Mouse (Mus musculus) regulatory T cell (primary cell): Measurements from ENCODE around the gene Cd2.

Experiments
- in situ Hi-C: fragments of 300-600 bp; cut with MboI, MseI; formaldehyde crosslinking; loops from one replicate; pipeline ENCODE4 v1.15.1; 2025; ENCODE audit warnings: high pct_unique_total_duplicates

Cd2 gene

GRCm38 (mm10) chr3:101287911-101288311, at the start of gene Cd2:
Gene Cd2, minus strand, starts transcription at chr3:101287939.
- in situ Hi-C loops = no loop called here

GRCm38 (mm10) chr3:101328617-101329016, 40.9 kb upstream of the Cd2 start:
- in situ Hi-C loops = no loop called here

GRCm38 (mm10) chr3:101327248-101327647, 39.5 kb upstream of the Cd2 start:
- in situ Hi-C loops = no loop called here

DNA sequence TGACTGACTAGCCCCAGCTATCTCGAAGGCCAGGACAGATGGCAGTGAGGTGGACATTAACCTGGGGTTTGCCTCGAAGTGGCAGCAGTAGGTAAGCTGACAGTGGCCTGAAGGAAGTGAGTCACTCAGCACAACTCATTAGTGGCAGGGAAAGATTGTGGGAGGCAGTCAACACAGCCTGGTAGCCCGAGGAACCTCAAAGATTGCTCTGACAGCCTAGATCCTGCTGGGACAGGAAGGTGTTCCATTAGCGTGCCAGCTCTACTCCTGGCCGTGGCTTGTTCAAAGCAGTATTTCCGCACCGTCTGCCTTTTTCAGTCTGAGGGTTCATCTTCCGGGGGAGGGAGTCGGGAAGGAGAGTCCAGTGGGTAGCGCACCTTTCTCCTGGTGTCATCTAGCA, 34.7 kb upstream of the Cd2 start:
- in situ Hi-C loops = no loop called here

- in situ Hi-C loops = no loop called here
Measured at GRCm38 (mm10) chr3:101320874-101321273, 33.1 kb upstream of the Cd2 start.

- in situ Hi-C loops = loop anchor here (5.0 kb wide), 1 partner anchor 139 kb away; no protein-coding TSS in a partner anchor
Measured at GRCm38 (mm10) chr3:101318516-101319170, 30.9 kb upstream of the Cd2 start.

DNA sequence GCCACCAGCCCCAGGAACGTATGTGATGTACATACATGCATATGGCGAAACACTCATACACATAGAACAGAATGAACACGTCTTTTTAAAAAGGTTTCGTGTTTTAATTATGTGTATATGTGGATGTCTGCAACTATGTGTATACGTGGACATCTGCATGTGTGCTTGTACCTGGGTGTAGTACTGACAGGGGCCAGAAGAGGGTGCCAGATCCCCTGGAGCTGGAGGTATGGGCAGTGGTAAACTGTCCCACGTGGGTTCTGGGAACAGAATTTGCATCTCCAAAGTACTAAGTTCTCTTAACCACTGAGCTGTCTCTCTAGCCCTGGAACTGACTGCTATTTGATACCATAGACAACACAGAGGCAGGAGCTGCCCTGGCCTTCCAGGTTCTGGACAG, 30.4 kb upstream of the Cd2 start:
- in situ Hi-C loops = loop anchor here (5.0 kb wide), 1 partner anchor 139 kb away; no protein-coding TSS in a partner anchor

GRCm38 (mm10) chr3:101314954-101315353, 27.2 kb upstream of the Cd2 start:
- in situ Hi-C loops = loop anchor here (5.0 kb wide), 1 partner anchor 142 kb away; no protein-coding TSS in a partner anchor

GRCm38 (mm10) chr3:101313266-101314051, 25.7 kb upstream of the Cd2 start:
- in situ Hi-C loops = no loop called here

- in situ Hi-C loops = no loop called here
Measured at GRCm38 (mm10) chr3:101310977-101311376, 23.2 kb upstream of the Cd2 start.

- in situ Hi-C loops = no loop called here
Measured at GRCm38 (mm10) chr3:101309626-101310025, 21.9 kb upstream of the Cd2 start.

DNA sequence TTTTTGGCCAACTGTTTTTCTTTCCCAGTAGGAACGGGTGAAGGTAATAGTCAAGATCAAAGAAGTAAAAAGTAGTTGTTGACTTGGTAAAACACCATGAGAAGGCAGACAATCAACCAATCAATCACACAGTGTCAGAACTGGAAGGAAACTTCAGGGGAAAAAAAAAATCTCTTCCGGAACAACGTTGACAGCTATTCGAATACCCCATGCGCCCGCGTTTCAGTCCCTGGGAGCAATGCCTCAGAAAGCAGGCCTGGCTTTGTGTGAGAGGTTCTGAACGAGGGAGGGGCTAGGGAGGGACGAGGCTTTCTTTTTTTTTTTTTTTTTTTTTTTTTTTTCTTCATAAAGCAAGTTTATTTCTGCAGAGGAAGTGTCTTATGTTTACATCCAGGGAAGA, 18.4 kb upstream of the Cd2 start:
- in situ Hi-C loops = no loop called here

DNA sequence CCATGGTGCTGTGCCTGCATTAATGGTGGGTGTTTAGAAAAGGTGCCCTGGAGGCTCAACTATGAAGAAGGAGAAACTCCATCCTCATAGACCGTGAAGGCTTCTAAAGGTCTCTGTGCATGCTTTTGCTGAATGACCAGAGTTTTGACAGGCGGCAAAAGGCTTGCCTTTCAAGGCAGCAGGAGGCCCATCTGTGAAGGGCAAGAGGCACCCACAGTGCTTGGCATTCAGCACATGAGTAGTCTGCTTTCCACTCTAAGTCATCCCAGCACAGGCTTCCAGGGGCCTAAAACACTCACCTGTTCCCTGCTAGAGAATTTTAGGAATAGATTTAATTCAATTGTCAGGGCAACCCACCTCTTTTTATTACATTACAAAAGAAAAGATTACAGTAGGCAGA, 17.3 kb upstream of the Cd2 start:
- in situ Hi-C loops = no loop called here

DNA sequence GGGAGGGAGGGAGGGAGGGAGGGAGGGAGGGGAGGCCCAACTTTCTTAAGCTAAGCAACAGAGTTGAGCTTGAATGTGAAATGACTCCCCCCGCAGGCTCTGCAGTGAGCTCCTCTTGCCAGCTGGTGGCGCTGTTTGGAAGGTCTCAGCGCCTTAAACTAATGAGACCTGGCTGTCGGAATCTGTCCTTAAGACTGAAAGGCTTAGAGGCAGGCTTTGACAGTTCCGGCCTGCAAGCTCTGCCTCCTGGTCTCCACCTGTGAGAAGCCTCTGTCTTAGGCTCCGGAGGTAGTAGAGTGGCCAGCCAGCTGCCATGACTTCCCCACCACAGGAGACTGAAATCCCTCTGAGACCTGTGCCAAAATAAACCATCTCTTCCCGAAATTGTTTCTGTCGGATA, 16.4 kb upstream of the Cd2 start:
- in situ Hi-C loops = loop anchor here (5.0 kb wide), 1 partner anchor 63 kb away; no protein-coding TSS in a partner anchor

DNA sequence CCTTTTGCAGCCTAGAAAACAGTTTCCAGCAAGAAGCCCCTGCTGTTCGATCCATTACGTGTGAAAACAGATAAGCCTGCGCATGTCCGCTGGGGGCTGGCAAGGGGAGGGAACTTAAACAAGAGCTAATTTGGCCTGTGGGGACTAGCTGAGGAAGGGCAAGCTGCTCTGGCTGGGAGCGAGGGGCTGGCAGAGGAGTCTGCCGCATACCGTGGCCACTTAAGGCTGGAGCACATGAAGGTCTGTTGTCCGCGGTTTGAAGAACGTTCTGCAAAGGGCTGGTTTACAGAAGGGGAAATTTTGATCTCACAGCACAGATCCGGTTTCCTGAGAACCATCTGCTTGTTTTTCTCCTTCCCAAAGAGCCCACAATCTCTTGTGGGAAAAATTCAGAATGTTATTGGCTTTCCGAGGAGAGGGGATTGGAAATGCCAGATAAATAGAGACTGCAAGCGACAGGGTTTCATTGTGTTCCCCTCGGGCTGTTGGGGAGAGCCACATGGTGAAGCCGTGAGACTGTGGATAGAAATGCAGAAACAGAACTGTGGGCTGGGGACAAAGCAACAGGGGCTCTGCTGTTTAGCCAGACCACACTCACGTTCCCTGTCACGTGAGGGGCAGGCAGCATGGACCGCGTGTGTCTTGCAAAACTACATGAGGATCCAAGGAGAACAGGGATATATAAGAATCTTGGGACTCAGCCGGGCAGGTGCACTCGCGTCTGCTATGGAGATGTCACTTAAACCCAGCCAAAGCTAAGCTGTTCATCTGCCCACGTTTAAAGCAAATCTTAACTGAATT, 12.7 kb upstream of the Cd2 start:
- in situ Hi-C loops = loop anchor here (5.0 kb wide), 1 partner anchor 67 kb away; no protein-coding TSS in a partner anchor

- in situ Hi-C loops = loop anchor here (5.0 kb wide), 3 partner anchors 77 to 342 kb away; no protein-coding TSS in a partner anchor
Measured at GRCm38 (mm10) chr3:101299591-101299990, 11.9 kb upstream of the Cd2 start.

DNA sequence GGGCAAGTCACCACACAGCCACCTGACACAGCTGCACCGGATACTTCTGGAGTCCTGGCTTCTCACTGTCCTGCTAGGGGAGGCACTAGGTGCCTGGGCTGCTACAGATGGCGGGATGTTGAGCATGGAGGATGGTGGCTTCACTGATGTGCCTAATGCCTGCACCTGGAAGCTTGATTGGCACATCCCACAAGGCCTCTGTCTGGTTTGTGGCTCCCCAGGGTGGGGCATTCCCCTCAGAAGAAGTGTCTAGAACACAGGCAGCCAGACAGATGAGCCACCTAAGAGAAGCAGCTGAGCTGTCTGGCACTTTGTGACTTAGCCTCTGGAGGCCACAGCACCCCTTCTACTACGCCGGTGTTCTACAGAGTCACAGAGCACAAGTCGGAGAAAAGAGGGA, 9.5 kb upstream of the Cd2 start:
- in situ Hi-C loops = loop anchor here (5.0 kb wide), 3 partner anchors 75 to 340 kb away; no protein-coding TSS in a partner anchor

- in situ Hi-C loops = loop anchor here (5.0 kb wide), 3 partner anchors 74 to 339 kb away; no protein-coding TSS in a partner anchor
Measured at GRCm38 (mm10) chr3:101295931-101296820, 8.4 kb upstream of the Cd2 start.

DNA sequence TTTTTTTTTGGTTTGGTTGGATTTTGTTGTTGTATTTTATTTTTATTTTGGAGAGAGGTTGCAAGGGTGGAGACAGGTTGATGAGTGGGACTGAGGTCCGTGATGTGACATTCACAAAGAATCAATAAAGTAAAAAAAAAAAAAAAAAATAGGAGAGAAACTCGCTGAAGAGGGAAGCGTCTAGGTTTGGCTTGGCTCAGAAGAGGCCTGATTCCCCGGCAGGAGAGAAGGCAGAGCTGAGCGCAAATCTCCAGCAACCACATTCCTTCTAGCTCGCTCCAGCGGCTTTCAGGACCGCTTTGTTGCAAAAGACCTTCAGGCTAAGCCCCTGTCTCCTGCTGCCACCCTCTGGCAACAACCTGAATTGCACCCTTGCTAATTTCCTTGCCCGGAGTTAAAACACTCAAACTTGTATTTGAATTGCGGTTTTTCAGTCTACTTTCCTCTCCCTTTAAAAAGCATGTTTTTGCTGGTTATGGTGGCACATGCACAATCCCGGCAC, 7.7 kb upstream of the Cd2 start:
- in situ Hi-C loops = loop anchor here (5.0 kb wide), 3 partner anchors 73 to 338 kb away; no protein-coding TSS in a partner anchor
